Mouse (Mus musculus): Measurements from ENCODE around the gene Atp2a1. TPM values are rescaled to one million over a fixed set of nuclear protein-coding genes. Genes with fewer than 3 reads are reported as not detected.

Atp2a1 gene
- total and polyA plus RNA-seq, 3 experiments = 0.04 to 0.47 TPM; not detected in 1

- Histone ChIP-seq H3K27ac (ENCODE audit: control insufficient read depth, low read depth, low read length) (peak overlapping the region; percentile 54), H3K9ac (ENCODE audit: control insufficient read depth, low read depth, low read length, poor library complexity, severe bottlenecking) (peak overlapping the region; percentile 94), H3K4me3 (ENCODE audit: control insufficient read depth in 1 of 2, insufficient read depth in 1 of 2, low read depth in 2 of 2, low read length in 2 of 2) (peak overlapping the region; percentile 71 to 81), H3K36me3 (ENCODE audit: control insufficient read depth in 1 of 2, insufficient read depth in 2 of 2, low read length in 2 of 2) (peaks cover 0 to 4% of the 10 kb centered on the region in 2 experiments; a peak in 2 of 4 replicates), H3K9me3 (replicated peaks; ENCODE audit: insufficient read depth, low read length) (no peaks in the 10 kb centered on the region), H3K4me1 (ENCODE audit: control insufficient read depth in 1 of 2, insufficient read depth in 2 of 2, low read length in 2 of 2) (peaks cover 0 to 6% of the 10 kb centered on the region in 2 experiments; a peak in 2 of 4 replicates), H3K79me2 (ENCODE audit: control insufficient read depth, insufficient read depth, low read length, poor library complexity) (no peaks in the 10 kb centered on the region), H3K27me3 (ENCODE audit: control insufficient read depth in 1 of 2, insufficient read depth in 2 of 2, low read length in 2 of 2) (no peaks in the 10 kb centered on the region)
- DNase-seq (ENCODE audit: low read depth, low spot score) = peak; percentile 81
- TF ChIP-seq ETS1 (IDR thresholded peaks at IDR 0.05; ENCODE audit: low read depth, low read length) (peak; percentile 64), TBP (IDR thresholded peaks at IDR 0.05; ENCODE audit: low read depth, low read length) (peak; percentile 65), ELF1 (IDR thresholded peaks at IDR 0.05; ENCODE audit: low read depth, low read length) (no peak; the same call in 1 of the 2 replicates), TAL1 (IDR thresholded peaks at IDR 0.05; ENCODE audit: low read length) (peak; percentile 91), ZKSCAN1 (IDR thresholded peaks at IDR 0.05; ENCODE audit: low read depth, low read length) (no peak), RCOR1 (IDR thresholded peaks at IDR 0.05; ENCODE audit: low read depth, low read length) (peak; percentile 81), MAFK (IDR thresholded peaks at IDR 0.05; ENCODE audit: borderline replicate concordance, low read depth, low read length) (0 out of 2 replicates have a peak, but pooled peaks have one; percentile 53), ZNF384 (IDR thresholded peaks at IDR 0.05; ENCODE audit: low read depth, low read length) (0 out of 2 replicates have a peak, but pooled peaks have one; percentile 16), TCF12 (IDR thresholded peaks at IDR 0.05; ENCODE audit: low read depth, low read length) (peak; percentile 95), MAZ (IDR thresholded peaks at IDR 0.05; ENCODE audit: low read depth, low read length) (0 out of 2 replicates have a peak, but pooled peaks have one; percentile 60), JUND (IDR thresholded peaks at IDR 0.05; ENCODE audit: low read depth, low read length) (no peak), ZMIZ1 (IDR thresholded peaks at IDR 0.05; ENCODE audit: low read depth, low read length) (peak; percentile 62; the same call in 1 of the 2 replicates), UBTF (IDR thresholded peaks at IDR 0.05; ENCODE audit: borderline replicate concordance, insufficient read depth, low read depth, low read length) (no peak), GATA1 (IDR thresholded peaks at IDR 0.05; ENCODE audit: low read depth, low read length) (peak; percentile 97), CHD2 (IDR thresholded peaks at IDR 0.05; ENCODE audit: low read length) (no peak), HCFC1 (IDR thresholded peaks at IDR 0.05; ENCODE audit: low read depth, low read length) (0 out of 2 replicates have a peak, but pooled peaks have one; percentile 26), SIN3A (IDR thresholded peaks at IDR 0.05; ENCODE audit: low read length) (peak; percentile 69), CHD1 (IDR thresholded peaks at IDR 0.05; ENCODE audit: low read depth, low read length) (no peak), KAT2A (conservative IDR thresholded peaks at IDR 0.05; ENCODE audit: low read depth, low read length) (0 out of 2 replicates have a peak, but pooled peaks have one; percentile 22), EP300 (IDR thresholded peaks at IDR 0.05; ENCODE audit: low read depth in 1 of 2, low read length in 2 of 2) (peak; percentile 88 to 90)
Observed at GRCm38 (mm10) chr7:126428154-126428553, 34.8 kb downstream of the Atp2a1 start.
